Mouse (Mus musculus): ENCODE measurements around the gene Spata21. TPM values are rescaled to one million over a fixed set of nuclear protein-coding genes. Genes with fewer than 3 reads are reported as not detected.

The Spata21 gene
- polyA plus RNA-seq, 1 experiment from 2014 or later = not detected

GRCm38 (mm10) chr4:141086862-141087261 lies 1.3 kb upstream of the Spata21 start:
- 54% methylated on average over 10 of the region's 10 CpGs for WGBS
- DNase-seq (ENCODE audit: low spot score) = no peak

GRCm38 (mm10) chr4:141088714-141089113 lies 581 bp downstream of the Spata21 start:
- Histone ChIP-seq H3K4me3 (no peak overlapping the region), H3K27me3 (ENCODE audit: insufficient read depth, poor library complexity, severe bottlenecking) (peaks cover 7% of the 10 kb centered on the region; the same call in 1 of the 2 replicates), H3K4me1 (no peaks in the 10 kb centered on the region; the same call in 1 of the 2 replicates), H3K36me3 (no peaks in the 10 kb centered on the region), H3K9me3 (no peaks in the 10 kb centered on the region), H3K27ac (no peak overlapping the region)
- 70% methylated on average over 9 of the region's 9 CpGs for WGBS
- no peak for DNase-seq (ENCODE audit: low spot score)

More at GRCm38 (mm10) chr4:141086862-141087261, 1.3 kb upstream of the Spata21 start:
- Histone ChIP-seq H3K36me3 (no peaks in the 10 kb centered on the region), H3K27me3 (ENCODE audit: insufficient read depth, poor library complexity, severe bottlenecking) (0 out of 2 replicates have a peak, but pooled peaks cover 2% of the 10 kb centered on the region), H3K4me3 (no peak overlapping the region), H3K9me3 (no peaks in the 10 kb centered on the region), H3K27ac (no peak overlapping the region), H3K4me1 (no peaks in the 10 kb centered on the region; the same call in 1 of the 2 replicates)

- WGBS = 72% methylated on average over 10 of the region's 10 CpGs
- no peak for DNase-seq (ENCODE audit: low spot score)
- no peak overlapping the region for H3K4me3 ChIP-seq
- no peaks in the 10 kb centered on the region for H3K9me3 ChIP-seq
- peaks cover 7% of the 10 kb centered on the region; the same call in 1 of the 2 replicates for H3K27me3 ChIP-seq (ENCODE audit: insufficient read depth, poor library complexity, severe bottlenecking)
- H3K36me3 ChIP-seq = no peaks in the 10 kb centered on the region
- no peak overlapping the region for H3K27ac ChIP-seq
- H3K4me1 ChIP-seq = peaks cover 20% of the 10 kb centered on the region; the same call in 1 of the 2 replicates
These were observed 6.9 kb downstream of the Spata21 start for GRCm38 (mm10) chr4:141095016-141095415.

- no peak overlapping the region for H3K27ac ChIP-seq
- H3K4me3 ChIP-seq = no peak overlapping the region
- no peaks in the 10 kb centered on the region for H3K9me3 ChIP-seq
- H3K4me1 ChIP-seq = peaks cover 22% of the 10 kb centered on the region; the same call in 1 of the 2 replicates
- H3K27me3 ChIP-seq (ENCODE audit: insufficient read depth, poor library complexity, severe bottlenecking) = peaks cover 7% of the 10 kb centered on the region; the same call in 1 of the 2 replicates
- H3K36me3 ChIP-seq = no peaks in the 10 kb centered on the region
- DNase-seq (ENCODE audit: low spot score) = peak; percentile 75
- WGBS = 24% methylated on average over 9 of the region's 9 CpGs
These were observed 8.6 kb downstream of the Spata21 start for GRCm38 (mm10) chr4:141096710-141097109.

- H3K36me3 ChIP-seq = no peaks in the 10 kb centered on the region
- H3K27me3 ChIP-seq (ENCODE audit: insufficient read depth, poor library complexity, severe bottlenecking) = no peaks in the 10 kb centered on the region
- H3K4me1 ChIP-seq = peaks cover 22% of the 10 kb centered on the region; the same call in 1 of the 2 replicates
- H3K9me3 ChIP-seq = no peaks in the 10 kb centered on the region
- no peak overlapping the region for H3K4me3 ChIP-seq
- 50% methylated on average over 4 of the region's 4 CpGs for WGBS
- H3K27ac ChIP-seq = no peak overlapping the region
- no peak for DNase-seq (ENCODE audit: low spot score)
These were observed 10.8 kb downstream of the Spata21 start for GRCm38 (mm10) chr4:141098935-141099334.

DNA sequence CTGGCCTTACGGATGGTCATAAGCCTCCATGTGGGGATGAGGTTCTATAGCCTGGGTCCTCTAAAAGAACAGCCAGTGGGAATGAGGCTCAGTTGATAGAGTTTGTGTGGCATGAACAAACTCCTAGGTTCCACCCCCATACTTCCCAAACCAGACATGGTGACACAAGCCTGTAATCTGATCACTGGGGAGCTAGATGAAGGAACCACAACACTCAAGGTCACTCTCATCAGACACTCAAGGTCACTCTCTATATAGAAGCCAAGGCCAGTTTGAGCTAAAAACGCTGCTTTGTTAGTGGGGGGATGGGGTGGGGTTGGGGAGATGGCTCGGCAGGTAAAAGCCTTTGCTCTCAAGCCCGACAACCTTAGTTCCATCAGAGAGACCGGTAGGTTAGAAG lies 11.8 kb downstream of the Spata21 start:
- H3K27me3 ChIP-seq (ENCODE audit: insufficient read depth, poor library complexity, severe bottlenecking) = no peaks in the 10 kb centered on the region
- no peak overlapping the region for H3K27ac ChIP-seq
- WGBS = 67% methylated on average over 5 of the region's 5 CpGs
- DNase-seq (ENCODE audit: low spot score) = no peak
- peaks cover 24% of the 10 kb centered on the region; the same call in 1 of the 2 replicates for H3K4me1 ChIP-seq
- no peak overlapping the region for H3K4me3 ChIP-seq
- H3K36me3 ChIP-seq = no peaks in the 10 kb centered on the region
- no peaks in the 10 kb centered on the region for H3K9me3 ChIP-seq

DNA sequence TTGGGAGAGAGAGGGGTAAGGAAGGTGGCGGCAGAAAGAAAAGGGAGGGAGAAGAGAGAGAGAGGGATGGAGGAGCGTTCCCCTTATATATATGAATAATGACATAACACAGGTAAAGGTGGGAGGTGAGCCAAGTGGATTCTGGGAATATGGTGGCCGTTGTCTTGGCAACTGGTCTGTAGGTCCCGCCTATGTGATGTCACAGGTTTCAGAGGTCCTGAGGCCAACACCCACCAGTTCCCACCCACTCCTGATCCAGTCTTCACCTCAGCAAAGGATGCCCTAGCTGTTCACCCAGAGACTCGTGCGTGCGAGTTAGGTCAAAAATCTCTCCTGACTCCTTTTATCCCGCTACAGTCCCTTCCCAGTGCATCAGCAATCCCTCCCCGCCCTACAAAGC lies 13.2 kb downstream of the Spata21 start:
- H3K27me3 ChIP-seq (ENCODE audit: insufficient read depth, poor library complexity, severe bottlenecking) = no peaks in the 10 kb centered on the region
- peaks cover 33% of the 10 kb centered on the region; the same call in 1 of the 2 replicates for H3K4me1 ChIP-seq
- H3K27ac ChIP-seq = no peak overlapping the region
- no peak overlapping the region for H3K4me3 ChIP-seq
- H3K9me3 ChIP-seq = no peaks in the 10 kb centered on the region
- WGBS = 91% methylated on average over 9 of the region's 9 CpGs
- H3K36me3 ChIP-seq = no peaks in the 10 kb centered on the region
- DNase-seq (ENCODE audit: low spot score) = no peak

DNA sequence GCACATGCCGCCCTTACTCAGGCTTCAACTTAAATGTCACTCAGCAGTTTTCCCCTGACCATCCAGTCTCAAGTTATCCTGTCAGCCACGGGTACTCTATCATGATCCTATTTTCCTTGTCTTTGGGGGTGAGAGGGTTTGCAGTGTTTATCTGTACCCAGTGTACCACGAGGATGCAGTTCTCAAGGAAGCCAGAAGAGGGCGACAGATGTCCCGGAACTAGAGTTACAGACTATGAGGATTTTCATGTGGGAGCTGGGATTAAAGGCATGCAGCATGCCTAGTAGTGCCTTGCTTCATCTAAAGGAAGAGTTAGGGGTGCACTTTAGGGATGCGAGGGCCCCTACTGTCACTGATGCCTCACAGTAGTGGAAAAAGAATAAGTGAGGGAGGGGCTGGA lies 13.7 kb downstream of the Spata21 start:
- Histone ChIP-seq H3K4me3 (no peak overlapping the region), H3K27ac (no peak overlapping the region), H3K36me3 (no peaks in the 10 kb centered on the region), H3K9me3 (no peaks in the 10 kb centered on the region), H3K27me3 (ENCODE audit: insufficient read depth, poor library complexity, severe bottlenecking) (no peaks in the 10 kb centered on the region), H3K4me1 (peaks cover 31% of the 10 kb centered on the region; the same call in 1 of the 2 replicates)
- WGBS = 56% methylated on average over 6 of the region's 6 CpGs
- DNase-seq (ENCODE audit: low spot score) = no peak

DNA sequence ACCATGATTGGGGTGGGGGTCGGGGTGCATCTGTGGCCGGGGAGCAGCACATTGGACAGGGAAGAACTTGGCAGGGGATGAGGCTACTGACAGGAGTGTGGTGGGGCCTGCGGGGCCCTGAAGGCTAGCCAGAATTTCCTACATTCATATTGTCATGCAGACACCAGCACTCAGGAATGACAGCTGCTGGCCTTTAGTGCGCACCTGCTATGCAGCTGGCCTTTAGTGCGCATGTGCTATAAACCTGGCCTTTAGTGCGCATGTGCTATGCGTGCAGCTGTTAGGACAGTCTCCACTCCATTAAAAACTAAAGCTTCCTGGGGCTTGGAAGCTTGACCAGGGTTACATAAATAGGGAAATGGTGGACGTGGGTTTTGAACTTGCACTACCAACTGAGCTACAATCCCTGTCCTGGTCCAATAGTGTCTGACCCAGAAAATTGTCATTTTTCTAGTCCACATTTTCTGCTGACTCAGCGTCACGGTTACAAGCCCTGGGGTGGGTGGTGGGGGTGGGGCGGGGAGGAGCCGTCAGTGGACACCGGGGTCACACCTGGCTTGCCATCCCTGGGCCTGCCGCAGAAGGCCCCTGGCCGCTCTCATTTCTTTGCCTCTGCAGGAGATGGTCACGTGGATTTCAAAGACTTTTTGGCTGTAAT lies 18.5 kb downstream of the Spata21 start:
- Histone ChIP-seq H3K9me3 (no peaks in the 10 kb centered on the region; the same call in 1 of the 2 replicates), H3K4me1 (peaks cover 25% of the 10 kb centered on the region), H3K27me3 (ENCODE audit: insufficient read depth, poor library complexity, severe bottlenecking) (no peaks in the 10 kb centered on the region), H3K36me3 (peaks cover 20% of the 10 kb centered on the region), H3K4me3 (no peak overlapping the region), H3K27ac (no peak overlapping the region)
- DNase-seq (ENCODE audit: low spot score) = no peak
- WGBS = 84% methylated on average over 16 of the region's 16 CpGs

DNA sequence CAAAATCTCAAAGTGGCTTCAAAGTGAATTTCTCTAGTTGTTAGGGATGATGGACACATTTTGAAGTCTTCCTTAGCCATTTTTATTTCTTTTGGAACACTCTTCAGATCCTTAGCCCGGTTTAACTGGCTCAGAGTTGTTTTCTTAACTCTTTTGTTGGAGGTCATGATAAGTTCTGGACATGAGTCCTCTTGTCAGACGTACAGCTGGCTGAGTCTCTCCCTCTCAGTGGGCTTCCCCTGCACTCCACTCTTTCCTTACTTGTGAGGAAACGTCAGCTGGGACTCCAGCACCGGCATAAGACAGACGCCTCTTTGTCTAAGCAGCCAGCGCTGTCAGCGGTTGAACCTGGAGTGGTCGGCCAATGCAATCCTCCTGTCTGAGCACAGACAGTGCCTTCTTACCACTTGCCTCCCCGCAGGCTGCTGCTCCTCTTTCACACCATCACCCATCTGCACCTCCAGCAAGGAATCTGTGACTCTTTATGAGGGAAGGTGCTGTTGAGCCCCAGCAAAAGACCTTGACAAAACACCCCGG lies 20.1 kb downstream of the Spata21 start:
- peak; percentile 87 for DNase-seq (ENCODE audit: low spot score)
- H3K27ac ChIP-seq = no peak overlapping the region
- peaks cover 25% of the 10 kb centered on the region for H3K4me1 ChIP-seq
- H3K4me3 ChIP-seq = no peak overlapping the region
- H3K27me3 ChIP-seq (ENCODE audit: insufficient read depth, poor library complexity, severe bottlenecking) = no peaks in the 10 kb centered on the region
- 21% methylated on average over 10 of the region's 10 CpGs for WGBS
- H3K9me3 ChIP-seq = no peaks in the 10 kb centered on the region; the same call in 1 of the 2 replicates
- peaks cover 36% of the 10 kb centered on the region for H3K36me3 ChIP-seq

DNA sequence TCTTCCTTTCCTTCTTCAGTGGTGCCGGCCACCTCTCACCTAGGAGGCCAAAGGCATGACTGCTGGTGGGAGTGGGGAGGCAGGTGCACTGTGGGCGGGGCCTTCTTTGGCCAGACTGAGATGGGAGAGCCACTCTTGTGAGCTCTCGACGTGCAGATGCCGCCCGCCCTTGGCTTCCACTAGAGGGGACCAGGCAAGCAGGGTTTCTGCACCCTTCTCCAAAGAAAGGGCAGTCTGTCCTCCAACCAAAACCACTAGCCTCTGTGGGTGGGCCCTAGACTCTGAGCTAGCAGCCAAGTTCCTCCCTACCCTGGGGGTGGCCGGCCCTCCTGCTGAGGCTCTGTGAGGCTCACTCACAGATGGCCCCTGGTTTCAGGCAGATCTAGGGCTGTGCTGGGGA lies 25.7 kb downstream of the Spata21 start:
- H3K4me3 ChIP-seq = no peak overlapping the region
- peaks cover 88% of the 10 kb centered on the region for H3K36me3 ChIP-seq
- H3K9me3 ChIP-seq = no peaks in the 10 kb centered on the region; the same call in 1 of the 2 replicates
- peaks cover 30% of the 10 kb centered on the region for H3K4me1 ChIP-seq
- WGBS = 90% methylated on average over 7 of the region's 7 CpGs
- no peaks in the 10 kb centered on the region for H3K27me3 ChIP-seq (ENCODE audit: insufficient read depth, poor library complexity, severe bottlenecking)
- H3K27ac ChIP-seq = 0 out of 2 replicates have a peak overlapping the region, but pooled peaks have one; percentile 36
- DNase-seq (ENCODE audit: low spot score) = no peak

DNA sequence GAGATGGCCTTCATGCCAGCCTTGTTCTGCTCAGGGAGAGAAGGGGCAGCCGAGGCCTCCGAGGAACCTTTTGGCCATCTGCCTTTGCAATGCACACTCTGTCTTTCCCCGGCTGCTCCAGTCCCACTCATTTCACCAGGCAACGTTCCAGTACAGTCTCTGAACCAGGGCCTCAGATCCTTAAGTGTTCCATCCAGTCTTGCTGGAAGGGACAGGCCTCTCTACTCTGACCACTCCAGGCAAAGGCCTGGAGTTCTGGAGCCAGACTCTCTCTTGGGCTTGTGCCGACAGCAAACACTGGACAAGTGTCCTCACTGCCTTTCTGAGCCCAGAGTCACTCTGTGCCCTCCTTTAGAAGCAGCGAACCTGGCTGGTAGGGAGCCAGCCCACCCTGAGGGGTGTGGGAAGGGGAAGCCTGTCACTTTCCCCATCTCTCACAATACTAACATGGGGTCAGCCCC lies 26.4 kb downstream of the Spata21 start:
- Histone ChIP-seq H3K4me1 (peaks cover 34% of the 10 kb centered on the region), H3K36me3 (peaks cover 93% of the 10 kb centered on the region), H3K27me3 (ENCODE audit: insufficient read depth, poor library complexity, severe bottlenecking) (no peaks in the 10 kb centered on the region), H3K9me3 (no peaks in the 10 kb centered on the region; the same call in 1 of the 2 replicates), H3K4me3 (no peak overlapping the region), H3K27ac (peak overlapping the region; percentile 36; the same call in 1 of the 2 replicates)
- 90% methylated on average over 6 of the region's 6 CpGs for WGBS
- no peak for DNase-seq (ENCODE audit: low spot score)

DNA sequence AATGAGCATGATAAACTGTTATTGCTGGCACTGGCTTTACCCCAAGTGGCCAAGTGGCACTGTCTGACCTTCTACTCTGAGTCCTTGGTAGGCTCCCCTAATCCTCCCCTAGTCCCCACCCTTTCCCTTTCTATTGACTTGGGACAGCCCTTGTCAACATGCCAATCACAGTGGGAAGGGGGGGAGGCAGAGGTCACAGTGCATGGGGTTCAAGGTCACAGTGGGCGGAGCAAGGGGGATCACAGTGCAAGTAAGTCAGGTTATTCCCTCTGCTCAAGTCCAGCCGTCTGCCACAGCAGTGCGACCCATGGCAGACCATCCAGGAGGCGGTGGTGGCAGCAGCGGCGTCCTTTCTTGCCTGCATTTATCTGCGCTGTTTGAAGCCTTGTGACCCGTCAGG lies 27.3 kb downstream of the Spata21 start:
- DNase-seq (ENCODE audit: low spot score) = no peak

More for the DNA sequence above, 27.3 kb downstream of the Spata21 start:
- WGBS = 83% methylated on average over 8 of the region's 8 CpGs
- Histone ChIP-seq H3K27ac (peak overlapping the region; percentile 47; the same call in 1 of the 2 replicates), H3K36me3 (peaks cover 87% of the 10 kb centered on the region), H3K9me3 (no peaks in the 10 kb centered on the region; the same call in 1 of the 2 replicates), H3K4me1 (peaks cover 40% of the 10 kb centered on the region), H3K4me3 (no peak overlapping the region), H3K27me3 (ENCODE audit: insufficient read depth, poor library complexity, severe bottlenecking) (no peaks in the 10 kb centered on the region)

Data from heart, embryonic 10.5 days (tissue).